Mouse (Mus musculus) ES-E14 (cell line): ENCODE measurements at regions not wholly inside any gene's neighbourhood (a gene's known extent, or its start where the extent isn't known, plus 50 kb on each side); places are given as distances from the start of the nearest gene placed in this dataset.

Experiments used
- DNase-seq: peaks from one replicate; pipeline ENCODE4 v3.0.0-alpha.2; 2013; ENCODE audit warnings: low read depth, low spot score
- H3K27ac ChIP-seq: 2 replicates; pipeline ENCODE4 v1.5.1; 2012; ENCODE audit warnings: low read depth, mild to moderate bottlenecking, low read length, moderate library complexity, mixed read lengths; ENCODE audit not compliant: poor library complexity, insufficient read depth, severe bottlenecking
- H3K36me3 ChIP-seq: 2 replicates; pipeline ENCODE4 v1.6.1; 2012; ENCODE audit warnings: mild to moderate bottlenecking, low read length, moderate library complexity, mixed read lengths; ENCODE audit not compliant: control insufficient read depth, poor library complexity, insufficient read depth, severe bottlenecking
- H3K4me1 ChIP-seq, 2 experiments: fragments of 150-350 bp in 1 of 2; sonication (generic) in 1 of 2; 2 replicates each; pipeline ENCODE4 v1.6.1; 2012; ENCODE audit warnings: low read length in 2 of 2, mild to moderate bottlenecking in 1 of 2, mixed read lengths in 1 of 2; ENCODE audit not compliant: control insufficient read depth in 2 of 2, insufficient read depth in 2 of 2, poor library complexity in 1 of 2
- H3K4me3 ChIP-seq, 2 experiments: fragments of 150-350 bp in 1 of 2; sonication (generic) in 1 of 2; 2 replicates each; pipeline ENCODE4 v1.5.1; 2012; ENCODE audit warnings: low read length in 2 of 2, low read depth in 1 of 2, mild to moderate bottlenecking in 1 of 2, mixed read lengths in 1 of 2; ENCODE audit not compliant: insufficient read depth in 1 of 2, poor library complexity in 1 of 2, severe bottlenecking in 1 of 2
- H3K9ac ChIP-seq: 2 replicates; pipeline ENCODE4 v1.6.1; 2012; ENCODE audit warnings: low read depth, mild to moderate bottlenecking, low read length, mixed read lengths; ENCODE audit not compliant: poor library complexity, insufficient read depth, severe bottlenecking
- H3K9me3 ChIP-seq: fragments of 150-350 bp; sonication (generic); 2 replicates; pipeline ENCODE4 v1.6.1; 2012; ENCODE audit warnings: low read depth, mild to moderate bottlenecking, low read length; ENCODE audit not compliant: control insufficient read depth, insufficient read depth
- CHD2 ChIP-seq: IDR thresholded peaks from 2 replicates; pipeline ENCODE4 v1.6.1; 2014; ENCODE audit warnings: mild to moderate bottlenecking, low read depth, low read length, inconsistent platforms
- HCFC1 ChIP-seq: IDR thresholded peaks from 2 replicates; pipeline ENCODE4 v1.6.1; 2012; ENCODE audit warnings: low read length, inconsistent platforms, borderline replicate concordance; ENCODE audit not compliant: insufficient read depth
- MAFK ChIP-seq: IDR thresholded peaks from 2 replicates; pipeline ENCODE4 v1.6.1; 2014; ENCODE audit warnings: mild to moderate bottlenecking, low read depth, low read length, inconsistent platforms; ENCODE audit not compliant: insufficient read depth
- ZC3H11A ChIP-seq: IDR thresholded peaks from 2 replicates; pipeline ENCODE4 v1.6.1; 2012; ENCODE audit warnings: low read depth, mild to moderate bottlenecking, inconsistent platforms, low read length, borderline replicate concordance
- ZNF384 ChIP-seq: IDR thresholded peaks from 2 replicates; pipeline ENCODE4 v1.6.1; 2012; ENCODE audit warnings: low read depth, low read length, inconsistent platforms
- in situ Hi-C, 2 experiments: fragments of 600-800 bp; cut with MboI; formaldehyde crosslinking; loops; one replicate each; pipeline ENCODE4 v1.15.1; 2025; ENCODE audit warnings: low sequenced_read_pairs in 2 of 2, inconsistent platforms in 1 of 2; ENCODE audit not compliant: unreplicated experiment in 2 of 2

DNA sequence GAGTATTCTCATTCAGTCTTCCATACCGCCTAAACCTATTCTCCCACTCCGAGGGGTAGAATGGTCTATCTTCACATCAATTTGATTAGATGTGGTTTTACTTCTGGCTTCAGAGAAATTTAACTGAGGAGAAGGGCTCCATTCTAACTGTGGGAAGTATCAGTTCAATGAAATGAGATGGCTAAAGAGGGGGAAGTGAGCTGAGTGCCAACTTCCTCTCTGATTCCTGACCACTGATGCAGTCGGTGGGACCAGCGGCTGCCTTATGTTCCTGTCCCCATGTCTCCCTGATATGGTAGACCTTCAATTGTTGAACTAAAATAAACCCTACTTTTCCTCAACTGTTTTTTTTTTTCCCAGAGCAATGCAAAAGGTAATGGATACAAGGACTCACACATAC lies 300.1 kb downstream of the Maf start:
- Histone ChIP-seq H3K4me1 (no peaks in the 10 kb centered on the region), H3K4me3 (no peak overlapping the region), H3K9me3 (no peaks in the 10 kb centered on the region), H3K9ac (no peak overlapping the region), H3K36me3 (no peaks in the 10 kb centered on the region), H3K27ac (no peak overlapping the region)
- TF ChIP-seq MAFK = no peak
- no peak for TF ChIP-seq HCFC1
- no peak for TF ChIP-seq CHD2
- TF ChIP-seq ZC3H11A = no peak
- DNase-seq = no peak
- in situ Hi-C loops = no loop called here

DNA sequence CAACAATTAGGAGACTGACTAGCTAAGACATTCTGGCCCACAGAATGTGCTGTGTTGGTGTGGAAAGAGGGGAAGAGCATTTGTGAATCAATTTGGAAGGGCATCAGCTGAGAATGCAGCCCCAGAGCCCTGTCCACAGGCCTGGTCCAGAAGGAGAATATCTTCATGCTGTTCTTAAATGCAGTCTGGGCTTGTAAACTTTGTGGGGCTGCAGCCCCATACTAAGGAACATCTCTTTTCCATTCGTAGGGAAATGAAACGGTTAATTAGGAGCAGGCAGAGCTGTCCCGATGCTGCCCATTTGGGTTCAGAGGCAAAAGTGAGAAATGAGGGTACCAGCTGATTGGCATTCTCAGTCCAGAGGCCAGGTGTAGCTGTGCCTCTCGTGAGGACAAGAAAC lies 304.0 kb downstream of the Maf start:
- Histone ChIP-seq H3K36me3 (no peaks in the 10 kb centered on the region), H3K27ac (no peak overlapping the region), H3K4me3 (no peak overlapping the region), H3K9me3 (no peaks in the 10 kb centered on the region), H3K4me1 (no peaks in the 10 kb centered on the region), H3K9ac (no peak overlapping the region)
- TF ChIP-seq ZNF384 (no peak), MAFK (no peak), HCFC1 (no peak), CHD2 (no peak), ZC3H11A (no peak)
- no peak for DNase-seq
- in situ Hi-C loops = no loop called here

DNA sequence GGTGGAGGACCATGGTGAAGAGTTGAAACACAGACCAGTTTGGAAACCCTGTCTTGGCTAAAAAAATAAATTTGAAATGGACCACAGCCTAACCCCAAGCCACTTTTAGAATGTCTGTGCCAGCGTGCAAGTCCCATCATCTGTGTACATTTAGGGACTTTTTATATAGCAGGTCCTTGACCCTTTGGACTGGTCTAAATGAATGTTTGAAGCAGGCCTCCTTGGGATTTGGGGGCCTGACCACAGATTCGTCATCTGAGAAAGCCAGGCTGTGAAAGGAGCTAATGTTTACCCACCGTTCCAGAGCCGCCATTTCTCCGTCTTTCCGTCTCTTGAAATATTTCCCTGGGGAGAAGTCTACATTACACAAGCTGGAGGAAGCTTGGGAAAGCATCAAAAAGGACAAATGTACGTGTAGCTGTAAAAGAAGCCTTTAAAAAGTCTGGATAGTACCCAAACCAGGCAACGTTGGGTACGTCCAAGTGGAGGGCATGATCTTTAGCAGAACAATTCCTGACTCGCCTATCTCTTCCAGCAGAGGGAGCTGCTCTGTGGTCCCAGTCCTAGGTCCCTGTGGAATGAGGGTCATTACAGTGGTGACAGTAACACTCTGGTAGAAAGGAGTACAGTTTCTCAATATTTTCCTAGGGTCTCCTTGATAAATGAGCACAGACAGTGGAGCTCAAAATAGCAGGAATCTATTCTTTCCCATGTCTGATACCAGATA lies 305.0 kb downstream of the Maf start:
- DNase-seq = peak; percentile 9

More for the DNA sequence above, 305.0 kb downstream of the Maf start:
- H3K9ac ChIP-seq = no peak overlapping the region
- H3K9me3 ChIP-seq = no peaks in the 10 kb centered on the region
- TF ChIP-seq HCFC1 (no peak), CHD2 (no peak), ZC3H11A (no peak), MAFK (no peak), ZNF384 (no peak)
- in situ Hi-C loops = no loop called here
- H3K36me3 ChIP-seq = no peaks in the 10 kb centered on the region
- H3K27ac ChIP-seq = no peak overlapping the region
- H3K4me3 ChIP-seq = no peak overlapping the region
- H3K4me1 ChIP-seq = no peaks in the 10 kb centered on the region
